Mouse (Mus musculus) spleen, adult 2 months (tissue): ENCODE data around the gene Rnf123. TPM values are rescaled to one million over a fixed set of nuclear protein-coding genes. Genes with fewer than 3 reads are reported as not detected.

ENCODE experiments used
- DNase-seq, 2 experiments: peaks; one replicate each; pipeline versions ENCODE4 v3.0.0 to v3.0.0-alpha.2; 2012 to 2021; ENCODE audit warnings: low spot score in 2 of 2, low read depth in 1 of 2
- H3K27ac ChIP-seq: fragments of 200-500 bp; 2 replicates; pipeline ENCODE4 v1.5.1; 2012; ENCODE audit warnings: low read length, inconsistent platforms; ENCODE audit not compliant: insufficient read depth
- H3K27me3 ChIP-seq: fragments of 200-500 bp; 2 replicates; pipeline ENCODE4 v1.6.1; 2012; ENCODE audit warnings: mild to moderate bottlenecking, moderate library complexity, low read length, inconsistent platforms; ENCODE audit not compliant: control insufficient read depth, insufficient read depth
- H3K36me3 ChIP-seq: fragments of 200-500 bp; 2 replicates; pipeline ENCODE4 v1.6.1; 2012; ENCODE audit warnings: mild to moderate bottlenecking, low read length, inconsistent platforms; ENCODE audit not compliant: control insufficient read depth, insufficient read depth
- H3K4me1 ChIP-seq: fragments of 200-500 bp; 2 replicates; pipeline ENCODE4 v1.6.1; 2011; ENCODE audit warnings: inconsistent platforms; ENCODE audit not compliant: control insufficient read depth, insufficient read depth, insufficient read length
- H3K4me3 ChIP-seq: fragments of 200-500 bp; 2 replicates; pipeline ENCODE4 v1.5.1; 2011; ENCODE audit warnings: mild to moderate bottlenecking, inconsistent platforms; ENCODE audit not compliant: insufficient read depth, insufficient read length; ENCODE audit errors: extremely low read depth
- CTCF ChIP-seq: fragments of 200-500 bp; IDR thresholded peaks from 2 replicates; pipeline ENCODE4 v1.5.1; 2011; ENCODE audit warnings: mild to moderate bottlenecking, inconsistent platforms; ENCODE audit not compliant: insufficient read depth, insufficient read length, insufficient replicate concordance; ENCODE audit errors: extremely low read depth
- POLR2A ChIP-seq: fragments of 200-500 bp; IDR thresholded peaks from 2 replicates; pipeline ENCODE4 v1.6.1; 2011; ENCODE audit warnings: low read depth, low read length, inconsistent platforms
- WGBS: fragments of 180-500 bp; shearing (Covaris S2); methylation state at CpG from one replicate; pipeline ENCODE4 v1.1.7; 2018; 5-methylcytosine and 5-hydroxymethylcytosine counted together
- polyA plus RNA-seq: library from polyadenylated mRNA; depleted of rRNA; stranded (reverse); fragments of >200 nt; gene quantifications from 2 replicates; pipeline ENCODE4 v1.2.3, GENCODE M21; 2012

Rnf123 gene
- polyA plus RNA-seq, 1 experiment: 224 TPM

GRCm38 (mm10) chr9:108073141-108073930 is 9.8 kb downstream of the Rnf123 start:
- no peak overlapping the region for H3K4me3 ChIP-seq
- DNase-seq: no peak
- no peaks in the 10 kb centered on the region for H3K27me3 ChIP-seq
- TF ChIP-seq POLR2A (no peak), CTCF (no peak)
- H3K4me1 ChIP-seq: peaks cover 7% of the 10 kb centered on the region; the same call in 1 of the 2 replicates
- H3K27ac ChIP-seq: no peak overlapping the region
- peaks cover 33% of the 10 kb centered on the region for H3K36me3 ChIP-seq
- 92% methylated on average over 7 of the region's 7 CpGs for WGBS

GRCm38 (mm10) chr9:108072481-108072924 is 10.6 kb downstream of the Rnf123 start:
- DNase-seq: no peak
- no peak for TF ChIP-seq CTCF
- TF ChIP-seq POLR2A: no peak
- no peaks in the 10 kb centered on the region for H3K27me3 ChIP-seq
- no peak overlapping the region for H3K27ac ChIP-seq
- no peak overlapping the region for H3K4me3 ChIP-seq
- 93% methylated on average over 9 of the region's 9 CpGs for WGBS
- H3K4me1 ChIP-seq: no peaks in the 10 kb centered on the region
- peaks cover 33% of the 10 kb centered on the region for H3K36me3 ChIP-seq

- WGBS: 91% methylated on average over 4 of the region's 4 CpGs
- TF ChIP-seq CTCF (no peak), POLR2A (no peak)
- Histone ChIP-seq H3K27ac (no peak overlapping the region), H3K27me3 (no peaks in the 10 kb centered on the region), H3K4me3 (no peak overlapping the region), H3K4me1 (no peaks in the 10 kb centered on the region), H3K36me3 (peaks cover 30% of the 10 kb centered on the region)
- DNase-seq: no peak
Measured at GRCm38 (mm10) chr9:108071801-108072200, 11.3 kb downstream of the Rnf123 start.

GRCm38 (mm10) chr9:108069529-108069928 is 13.6 kb downstream of the Rnf123 start:
- no peak for DNase-seq
- Histone ChIP-seq H3K27me3 (no peaks in the 10 kb centered on the region), H3K4me1 (no peaks in the 10 kb centered on the region), H3K4me3 (no peak overlapping the region), H3K36me3 (peaks cover 34% of the 10 kb centered on the region), H3K27ac (no peak overlapping the region)
- TF ChIP-seq CTCF (no peak), POLR2A (no peak)
- 94% methylated on average over 7 of the region's 7 CpGs for WGBS

- WGBS: 95% methylated on average over 9 of the region's 9 CpGs
- H3K36me3 ChIP-seq: peaks cover 35% of the 10 kb centered on the region
- H3K27me3 ChIP-seq: no peaks in the 10 kb centered on the region
- TF ChIP-seq CTCF (no peak), POLR2A (no peak)
- no peak overlapping the region for H3K4me3 ChIP-seq
- DNase-seq: no peak
- H3K27ac ChIP-seq: no peak overlapping the region
- no peaks in the 10 kb centered on the region for H3K4me1 ChIP-seq
Measured at GRCm38 (mm10) chr9:108069007-108069406, 14.1 kb downstream of the Rnf123 start.

GRCm38 (mm10) chr9:108067900-108068299 is 15.2 kb downstream of the Rnf123 start:
- WGBS: 32% methylated on average over 8 of the region's 8 CpGs
- H3K27me3 ChIP-seq: no peaks in the 10 kb centered on the region
- H3K4me3 ChIP-seq: no peak overlapping the region
- TF ChIP-seq CTCF (peak; percentile 84; the same call in 1 of the 2 replicates), POLR2A (no peak)
- no peaks in the 10 kb centered on the region for H3K4me1 ChIP-seq
- peaks cover 37% of the 10 kb centered on the region for H3K36me3 ChIP-seq
- peak; percentile 62 to 76 for DNase-seq
- H3K27ac ChIP-seq: no peak overlapping the region

GRCm38 (mm10) chr9:108067199-108067598 is 15.9 kb downstream of the Rnf123 start:
- no peak overlapping the region for H3K4me3 ChIP-seq
- 93% methylated on average over 7 of the region's 7 CpGs for WGBS
- no peak overlapping the region for H3K27ac ChIP-seq
- H3K36me3 ChIP-seq: peaks cover 40% of the 10 kb centered on the region
- no peak for DNase-seq
- H3K4me1 ChIP-seq: no peaks in the 10 kb centered on the region
- H3K27me3 ChIP-seq: no peaks in the 10 kb centered on the region
- TF ChIP-seq POLR2A: no peak
- TF ChIP-seq CTCF: no peak
